Mouse (Mus musculus): ENCODE measurements at regions not wholly inside any gene's neighbourhood (a gene's known extent, or its start where the extent isn't known, plus 50 kb on each side); places are given as distances from the start of the nearest gene placed in this dataset.

- no peaks in the 10 kb centered on the region for H3K9me3 ChIP-seq (ENCODE audit: low read depth, low read length)
- no peaks in the 10 kb centered on the region for H3K4me1 ChIP-seq (ENCODE audit: insufficient read depth)
- no peak overlapping the region for H3K4me3 ChIP-seq (ENCODE audit: low read depth, low read length)
- ATAC-seq (ENCODE audit: insufficient read depth), result no peak
- no peak overlapping the region for H3K4me2 ChIP-seq
- H3K27ac ChIP-seq (ENCODE audit: low read depth), result no peak overlapping the region
- H3K9ac ChIP-seq, result no peak overlapping the region
- TF ChIP-seq CTCF (IDR thresholded peaks at IDR 0.05; ENCODE audit: low read depth), result no peak
- DNase-seq, result no peak
- 85% methylated on average over 8 of the region's 8 CpGs for WGBS
- no peaks in the 10 kb centered on the region for H3K27me3 ChIP-seq (ENCODE audit: insufficient read depth, low read length)
- H3K36me3 ChIP-seq (ENCODE audit: insufficient read depth), result no peaks in the 10 kb centered on the region
Measured at GRCm38 (mm10) chr6:140983610-140984009, 254.5 kb downstream of the Gm11077 start.

- ATAC-seq (ENCODE audit: insufficient read depth) (no peak), DNase-seq (no peak)
- no peak for TF ChIP-seq CTCF (IDR thresholded peaks at IDR 0.05; ENCODE audit: low read depth)
- H3K27me3 ChIP-seq (ENCODE audit: insufficient read depth, low read length), result no peaks in the 10 kb centered on the region
- H3K27ac ChIP-seq (ENCODE audit: low read depth), result no peak overlapping the region
- H3K4me2 ChIP-seq, result no peak overlapping the region
- no peak overlapping the region for H3K4me3 ChIP-seq (ENCODE audit: low read depth, low read length)
- WGBS, result 87% methylated on average over 7 of the region's 7 CpGs
- no peaks in the 10 kb centered on the region for H3K9me3 ChIP-seq (ENCODE audit: low read depth, low read length)
- no peaks in the 10 kb centered on the region for H3K4me1 ChIP-seq (ENCODE audit: insufficient read depth)
- no peaks in the 10 kb centered on the region for H3K36me3 ChIP-seq (ENCODE audit: insufficient read depth)
- no peak overlapping the region for H3K9ac ChIP-seq
Measured at GRCm38 (mm10) chr6:140984249-140984648, 255.2 kb downstream of the Gm11077 start.

- ATAC-seq (ENCODE audit: insufficient read depth) (peak; percentile 79), DNase-seq (peak; percentile 64)
- Histone ChIP-seq H3K27ac (ENCODE audit: low read depth) (no peak overlapping the region), H3K36me3 (ENCODE audit: insufficient read depth) (no peaks in the 10 kb centered on the region), H3K4me2 (no peak overlapping the region), H3K9ac (no peak overlapping the region), H3K27me3 (ENCODE audit: insufficient read depth, low read length) (no peaks in the 10 kb centered on the region), H3K4me1 (ENCODE audit: insufficient read depth) (no peaks in the 10 kb centered on the region), H3K4me3 (ENCODE audit: low read depth, low read length) (no peak overlapping the region), H3K9me3 (ENCODE audit: low read depth, low read length) (peaks cover 4% of the 10 kb centered on the region; the same call in 1 of the 2 replicates)
- no peak for TF ChIP-seq CTCF (IDR thresholded peaks at IDR 0.05; ENCODE audit: low read depth)
- WGBS, result 50% methylated on average over 13 of the region's 13 CpGs
Measured at GRCm38 (mm10) chr6:140993643-140994580, 255.2 kb upstream of the Pde3a start.

DNA sequence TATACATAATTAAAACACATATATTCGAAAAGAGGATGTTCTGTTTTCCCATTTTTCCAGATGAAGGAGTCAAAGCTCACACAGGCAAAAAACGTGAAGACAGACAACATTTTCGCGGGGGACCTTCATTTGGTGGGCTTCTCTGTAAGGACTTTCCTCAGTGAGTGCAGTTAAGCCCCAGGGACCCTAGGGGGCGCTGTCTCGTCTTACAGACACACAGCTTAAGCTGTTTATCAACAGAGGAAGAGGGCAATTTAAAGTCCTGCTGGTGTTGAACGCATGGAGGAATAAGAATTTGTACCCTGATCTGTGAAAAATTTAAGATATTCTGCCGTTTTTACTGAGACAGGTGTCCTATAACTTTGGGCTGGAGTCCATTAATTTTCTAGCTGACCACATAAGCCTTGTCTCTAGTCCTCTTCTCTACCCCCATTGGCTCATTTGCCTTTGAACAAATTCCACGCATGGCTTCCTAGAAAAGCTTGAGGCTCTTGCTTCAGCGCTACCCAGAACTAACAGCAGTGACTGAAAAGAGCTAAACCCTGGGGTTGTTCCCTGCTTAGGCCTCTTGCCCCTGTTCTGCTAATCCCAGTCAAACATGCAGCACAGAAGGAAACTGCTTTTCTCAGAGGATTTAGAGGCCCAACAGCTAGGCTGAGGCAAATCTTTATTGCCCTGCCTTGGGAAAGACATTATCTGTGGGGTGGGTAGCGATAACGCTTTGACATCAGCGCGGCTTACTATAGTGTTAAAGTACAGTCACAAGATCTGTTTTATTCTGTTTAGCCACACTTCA lies 253.5 kb upstream of the Pde3a start:
- WGBS, result 74% methylated on average over 14 of the region's 14 CpGs
- peak; percentile 56 for TF ChIP-seq CTCF (IDR thresholded peaks at IDR 0.05; ENCODE audit: low read depth)
- Histone ChIP-seq H3K36me3 (ENCODE audit: insufficient read depth) (no peaks in the 10 kb centered on the region), H3K4me1 (ENCODE audit: insufficient read depth) (no peaks in the 10 kb centered on the region), H3K4me3 (ENCODE audit: low read depth, low read length) (no peak overlapping the region), H3K9ac (no peak overlapping the region), H3K9me3 (ENCODE audit: low read depth, low read length) (peaks cover 4% of the 10 kb centered on the region; the same call in 1 of the 2 replicates), H3K4me2 (no peak overlapping the region), H3K27me3 (ENCODE audit: insufficient read depth, low read length) (no peaks in the 10 kb centered on the region), H3K27ac (ENCODE audit: low read depth) (no peak overlapping the region)
- ATAC-seq (ENCODE audit: insufficient read depth) (no peak), DNase-seq (peak; percentile 66)

- Histone ChIP-seq H3K27me3 (ENCODE audit: insufficient read depth, low read length) (no peaks in the 10 kb centered on the region), H3K36me3 (ENCODE audit: insufficient read depth) (no peaks in the 10 kb centered on the region), H3K4me1 (ENCODE audit: insufficient read depth) (0 out of 2 replicates have a peak, but pooled peaks cover 3% of the 10 kb centered on the region), H3K4me2 (no peak overlapping the region), H3K27ac (ENCODE audit: low read depth) (no peak overlapping the region), H3K9ac (no peak overlapping the region), H3K9me3 (ENCODE audit: low read depth, low read length) (no peaks in the 10 kb centered on the region; the same call in 1 of the 2 replicates), H3K4me3 (ENCODE audit: low read depth, low read length) (no peak overlapping the region)
- DNase-seq (peak; percentile 44), ATAC-seq (ENCODE audit: insufficient read depth) (no peak)
- WGBS, result 55% methylated on average over 7 of the region's 7 CpGs
- TF ChIP-seq CTCF (IDR thresholded peaks at IDR 0.05; ENCODE audit: low read depth), result no peak
Measured at GRCm38 (mm10) chr6:140998069-140998468, 251.0 kb upstream of the Pde3a start.

DNA sequence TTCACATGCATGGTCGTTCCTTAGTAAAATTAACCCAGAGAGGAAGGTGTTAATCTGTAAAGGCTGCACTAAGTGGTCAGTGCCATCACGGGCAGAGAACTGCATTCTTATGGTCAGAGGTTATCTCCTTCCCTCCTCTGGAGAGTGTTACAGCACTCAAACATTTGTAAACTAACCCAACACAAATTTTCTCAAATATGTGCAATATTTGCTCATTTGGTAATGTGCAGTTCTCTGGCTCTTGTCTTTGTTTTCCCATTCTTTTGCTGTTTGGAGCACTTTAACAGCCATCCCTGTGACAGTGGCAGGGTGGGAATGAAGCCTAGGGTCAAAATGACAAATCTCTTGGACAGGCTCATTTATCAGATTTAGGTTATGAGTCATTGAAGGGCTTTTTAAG lies 248.5 kb upstream of the Pde3a start:
- ATAC-seq (ENCODE audit: insufficient read depth) (peak; percentile 78; the same call in 1 of the 2 replicates), DNase-seq (peak; percentile 58)
- Histone ChIP-seq H3K27ac (ENCODE audit: low read depth) (no peak overlapping the region), H3K27me3 (ENCODE audit: insufficient read depth, low read length) (no peaks in the 10 kb centered on the region), H3K4me1 (ENCODE audit: insufficient read depth) (0 out of 2 replicates have a peak, but pooled peaks cover 3% of the 10 kb centered on the region), H3K4me3 (ENCODE audit: low read depth, low read length) (no peak overlapping the region), H3K9me3 (ENCODE audit: low read depth, low read length) (no peaks in the 10 kb centered on the region; the same call in 1 of the 2 replicates), H3K4me2 (no peak overlapping the region), H3K36me3 (ENCODE audit: insufficient read depth) (no peaks in the 10 kb centered on the region), H3K9ac (no peak overlapping the region)
- 6% methylated on average over 2 of the region's 2 CpGs for WGBS
- no peak for TF ChIP-seq CTCF (IDR thresholded peaks at IDR 0.05; ENCODE audit: low read depth)

GRCm38 (mm10) chr6:141001306-141001705 lies 247.8 kb upstream of the Pde3a start:
- Histone ChIP-seq H3K27me3 (ENCODE audit: insufficient read depth, low read length) (no peaks in the 10 kb centered on the region), H3K4me2 (no peak overlapping the region), H3K4me1 (ENCODE audit: insufficient read depth) (0 out of 2 replicates have a peak, but pooled peaks cover 3% of the 10 kb centered on the region), H3K4me3 (ENCODE audit: low read depth, low read length) (no peak overlapping the region), H3K9ac (no peak overlapping the region), H3K36me3 (ENCODE audit: insufficient read depth) (no peaks in the 10 kb centered on the region), H3K27ac (ENCODE audit: low read depth) (no peak overlapping the region), H3K9me3 (ENCODE audit: low read depth, low read length) (no peaks in the 10 kb centered on the region; the same call in 1 of the 2 replicates)
- no peak for TF ChIP-seq CTCF (IDR thresholded peaks at IDR 0.05; ENCODE audit: low read depth)
- WGBS, result 23% methylated on average over 3 of the region's 3 CpGs
- peak; percentile 70 for ATAC-seq (ENCODE audit: insufficient read depth)
- peak; percentile 48 for DNase-seq

Measured in lung, embryonic 14.5 days (tissue).